In genomic region chr3:40540567-40541554, GRCm38 (mm10) we compare ENCODE assay signal across 8 mouse cellular contexts. TPM values are rescaled to one million over a fixed set of nuclear protein-coding genes. Genes with fewer than 3 reads are reported as not detected.
DNase-seq lines count a peak whose midpoint lies in the region; ATAC-seq and TF ChIP-seq lines count a peak whose summit lies in the region.

No protein-coding gene starts in this region.

- TF ChIP-seq POLR2A in brain, embryonic 14.5 days (IDR thresholded peaks at IDR 0.05; ENCODE audit: borderline replicate concordance, extremely low read depth, insufficient read depth, insufficient read length, poor library complexity, severe bottlenecking) = peak; percentile 47; the same call in 1 of the 2 replicates

- H3K4me2 ChIP-seq in heart, embryonic 11.5 days = peak overlapping the region; percentile 77
- peak overlapping the region; percentile 78 for H3K4me2 ChIP-seq in kidney, embryonic 16.5 days (replicated peaks; ENCODE audit: low read depth, low read length)

- no peaks in the 10 kb centered on the region for H3K27me3 ChIP-seq in C2C12 (ENCODE audit: control insufficient read depth, insufficient read depth, insufficient read length)
- no peaks in the 10 kb centered on the region for H3K27me3 ChIP-seq in heart, embryonic 11.5 days (ENCODE audit: control insufficient read depth, insufficient read depth, low read length)
- peaks cover 4% of the 10 kb centered on the region; the same call in 1 of the 2 replicates for H3K27me3 ChIP-seq in kidney, embryonic 16.5 days (ENCODE audit: insufficient read depth, low read length)

- peak overlapping the region; percentile 73 for H3ac ChIP-seq in C2C12 (ENCODE audit: control insufficient read depth, insufficient read length, low read depth)

- TF ChIP-seq CTCF in C2C12 (IDR thresholded peaks at IDR 0.05; ENCODE audit: control insufficient read depth, insufficient read depth, insufficient read length) = no peak
- no peak for TF ChIP-seq CTCF in brain, embryonic 14.5 days (IDR thresholded peaks at IDR 0.05; ENCODE audit: borderline replicate concordance, extremely low read depth, insufficient read depth, insufficient read length)

- H3K9ac ChIP-seq in heart, embryonic 11.5 days (ENCODE audit: low read depth, low read length) = peak overlapping the region; percentile 82
- peak overlapping the region; percentile 87 for H3K9ac ChIP-seq in kidney, embryonic 16.5 days (replicated peaks; ENCODE audit: low read length)

- H3K27ac ChIP-seq in heart, embryonic 11.5 days (ENCODE audit: low read depth, low read length) = no peak overlapping the region
- no peak overlapping the region for H3K27ac ChIP-seq in kidney, embryonic 16.5 days (ENCODE audit: low read length)

- peak overlapping the region; percentile 39 for H3K4me3 ChIP-seq in C2C12 (ENCODE audit: insufficient read depth, poor library complexity, severe bottlenecking)
- H3K4me3 ChIP-seq in heart, embryonic 11.5 days (ENCODE audit: low read depth, low read length) = peak overlapping the region; percentile 84
- peak overlapping the region; percentile 97 for H3K4me3 ChIP-seq in kidney, embryonic 16.5 days (ENCODE audit: low read length)

- DNase-seq in brain, embryonic 14.5 days (ENCODE audit: low read depth) = peak; percentile 95
- peak; percentile 88 for DNase-seq in liver
- DNase-seq in monocyte, adult 2 months (ENCODE audit: low read depth in 1 of 2, low spot score in 2 of 2) = peak; percentile 32 to 74
- peak; percentile 72 to 83 for DNase-seq in spleen, postnatal 14 days (ENCODE audit: low spot score in 2 of 2)

- WGBS in heart, embryonic 11.5 days (ENCODE audit: insufficient replicate concordance) = 4% methylated on average over 45 of the region's 45 CpGs
- WGBS in kidney, embryonic 16.5 days = 5% methylated on average over 45 of the region's 45 CpGs

- no peaks in the 10 kb centered on the region for H3K4me1 ChIP-seq in heart, embryonic 11.5 days (ENCODE audit: control insufficient read depth, insufficient read depth, low read length)
- H3K4me1 ChIP-seq in kidney, embryonic 16.5 days (ENCODE audit: insufficient read depth, low read length) = no peaks in the 10 kb centered on the region

- H3K36me3 ChIP-seq in C2C12 (ENCODE audit: control insufficient read depth, insufficient read depth) = no peaks in the 10 kb centered on the region
- H3K36me3 ChIP-seq in heart, embryonic 11.5 days (ENCODE audit: control insufficient read depth, insufficient read depth, low read length) = no peaks in the 10 kb centered on the region
- H3K36me3 ChIP-seq in kidney, embryonic 16.5 days (ENCODE audit: insufficient read depth, low read length) = no peaks in the 10 kb centered on the region

- H3K9me3 ChIP-seq in heart, embryonic 11.5 days (replicated peaks; ENCODE audit: control insufficient read depth, low read length) = no peaks in the 10 kb centered on the region; the same call in 1 of the 2 replicates
- H3K9me3 ChIP-seq in kidney, embryonic 16.5 days (ENCODE audit: low read length) = no peaks in the 10 kb centered on the region

- H3K79me3 ChIP-seq in C2C12 (ENCODE audit: low read depth) = no peaks in the 10 kb centered on the region

- H3K79me2 ChIP-seq in C2C12 (ENCODE audit: control insufficient read depth, insufficient read depth) = no peaks in the 10 kb centered on the region

- ATAC-seq in erythroblast, adult 5-6 weeks (replicated peaks; ENCODE audit: low FRiP score, poor library complexity, severe bottlenecking) = peak; percentile 97
- ATAC-seq in heart, embryonic 11.5 days (replicated peaks; ENCODE audit: insufficient number of reproducible peaks, low FRiP score, low TSS enrichment) = peak; percentile 77
- peak; percentile 95 for ATAC-seq in kidney, embryonic 16.5 days (ENCODE audit: low FRiP score, low TSS enrichment)

TF ChIP-seq in C2C12, 6 proteins besides CTCF, POLR2A, EP300 and RAD21:
- no peak for TF ChIP-seq CEBPB (IDR thresholded peaks at IDR 0.05; ENCODE audit: low read depth)
- no peak for TF ChIP-seq MYOD1 (IDR thresholded peaks at IDR 0.05; ENCODE audit: control insufficient read depth, insufficient read length, low read depth)
- TF ChIP-seq USF1 (IDR thresholded peaks at IDR 0.05; ENCODE audit: low read depth) = peak; percentile 96
- TF ChIP-seq MYOG (IDR thresholded peaks at IDR 0.05; ENCODE audit: control insufficient read depth, extremely low read depth, insufficient read length) = no peak
- TF ChIP-seq FOSL1 (IDR thresholded peaks at IDR 0.05; ENCODE audit: insufficient read depth, low read length, poor library complexity, severe bottlenecking) = no peak
- no peak for TF ChIP-seq MAX (IDR thresholded peaks at IDR 0.05)
TF ChIP-seq in C2C12: peak in this region for 1.

RNA-seq across cellular contexts. Expression of gene Intu, which starts 9.8 kb away (rescaled TPM):
- polyA plus RNA-seq in C2C12 (2012; fragmentation: generic; extraction: Trizol) = 2.0 TPM
- polyA plus RNA-seq in brain, embryonic 14.5 days (2012; rRNA removed) = 8.2 and 9.1 TPM in 2 replicates
- 0.42 and 2.7 TPM in 2 replicates for total RNA-seq in erythroblast, adult 5-6 weeks (2015; ENCODE audit: low replicate concordance)
- 0.43 and 0.56 TPM in 2 replicates for total RNA-seq in erythroblast, adult 5-6 weeks (2017; ENCODE audit: low replicate concordance)
- polyA plus RNA-seq in heart, embryonic 11.5 days (2014; fragmentation: Nextera tagmentation; extraction: Ambion mirVana) = 4.1 and 5.4 TPM in 2 replicates
- 3.1 and 3.5 TPM in 2 replicates for polyA plus RNA-seq in kidney, embryonic 16.5 days (2015; fragmentation: Nextera tagmentation; extraction: Ambion mirVana)

Comparison
In these comparisons a context has a peak if more than half of its experiments do, and no peak if none do; other contexts are left out.
1. H3K4me3 ChIP-seq: peak in every context shown above with its lines; median percentile 97 in kidney, embryonic 16.5 days; 84 in heart, embryonic 11.5 days; 39 in C2C12.